19 mouse cellular contexts compared by ENCODE assay signal in genomic region chr1:140618164-140618563, GRCm38 (mm10).
DNase-seq lines count a peak whose midpoint lies in the region; TF ChIP-seq lines count a peak whose summit lies in the region.
"Had no signal": no experiment of that assay in that cellular context is flagged by ENCODE, and none has a peak within 500 bp of the region (broad histone marks: within the 10 kb centered on the region; RNA-seq: fewer than 3 reads in every experiment).

No protein-coding gene starts in this region.

- TF ChIP-seq EP300 in MEL (IDR thresholded peaks at IDR 0.05; ENCODE audit: low read depth in 1 of 2, low read length in 2 of 2), result peak; percentile 88 to 92

- peaks cover 0 to 2% of the 10 kb centered on the region in 2 experiments; a peak in 2 of 4 replicates for H3K36me3 ChIP-seq in MEL (ENCODE audit: control insufficient read depth in 1 of 2, insufficient read depth in 2 of 2, low read length in 2 of 2)
- H3K36me3 ChIP-seq: G1E had no signal

- no peaks in the 10 kb centered on the region for H3K27me3 ChIP-seq in MEL (ENCODE audit: control insufficient read depth in 1 of 2, insufficient read depth in 2 of 2, low read length in 2 of 2)
- H3K27me3 ChIP-seq: CH12.LX, Patski had no signal

- H3K9me3 ChIP-seq in MEL (replicated peaks; ENCODE audit: insufficient read depth, low read length), result no peaks in the 10 kb centered on the region

- DNase-seq in MEL (ENCODE audit: low read depth, low spot score), result peak; percentile 55
- peak; percentile 7 for DNase-seq in MEL-GATA-1-ER (ENCODE audit: extremely low read depth, low read depth)
- no peak for DNase-seq in testis, postnatal 14 days (ENCODE audit: low spot score)
- no peak for DNase-seq in frontal cortex, adult 2 months (ENCODE audit: extremely low spot score in 1 of 2, low spot score in 1 of 2)
- DNase-seq: adrenal gland, adult 2 months; adrenal gland, adult 8-10 months; adrenal gland, postnatal 10 days; adrenal gland, postnatal 14 days; adrenal gland, postnatal 25 days; adrenal gland, postnatal 36 days; B cell, adult 2 months; cerebellum, adult 11 months; cerebellum, adult 11-12 months; cerebellum, adult 18-20 months; cerebellum, adult 2 months; cerebellum, adult 8-10 months had no signal

- no peak for TF ChIP-seq CTCF in MEL (IDR thresholded peaks at IDR 0.05 in 2 of 3, conservative IDR thresholded peaks at IDR 0.05 in 1 of 3; ENCODE audit: control insufficient read depth in 1 of 3, insufficient read depth in 1 of 3, low read depth in 2 of 3, low read length in 3 of 3, poor library complexity in 1 of 3, severe bottlenecking in 1 of 3)

- TF ChIP-seq POLR2A in MEL (IDR thresholded peaks at IDR 0.05; ENCODE audit: control insufficient read depth in 1 of 2, insufficient read depth in 1 of 2, low read depth in 1 of 2, low read length in 2 of 2, poor library complexity in 1 of 2), result no peak

- peaks cover 0 to 2% of the 10 kb centered on the region in 2 experiments; a peak in 1 of 4 replicates for H3K4me1 ChIP-seq in MEL (ENCODE audit: control insufficient read depth in 1 of 2, insufficient read depth in 2 of 2, low read length in 2 of 2)

- H3K4me3 ChIP-seq in MEL (ENCODE audit: control insufficient read depth in 1 of 2, insufficient read depth in 1 of 2, low read depth in 2 of 2, low read length in 2 of 2), result no peak overlapping the region

- H3K27ac ChIP-seq in MEL (ENCODE audit: control insufficient read depth, low read depth, low read length), result no peak overlapping the region

- no peaks in the 10 kb centered on the region for H3K79me2 ChIP-seq in MEL (ENCODE audit: control insufficient read depth, insufficient read depth, low read length, poor library complexity)

- no peak for TF ChIP-seq RAD21 in MEL (IDR thresholded peaks at IDR 0.05; ENCODE audit: low read depth, low read length)

- H3K9ac ChIP-seq in MEL (ENCODE audit: control insufficient read depth, low read depth, low read length, poor library complexity, severe bottlenecking), result no peak overlapping the region

TF ChIP-seq in MEL, 35 proteins besides CTCF, POLR2A, EP300 and RAD21:
- TF ChIP-seq BHLHE40 (IDR thresholded peaks at IDR 0.05; ENCODE audit: borderline replicate concordance, low read depth, low read length) (no peak), ZC3H11A (IDR thresholded peaks at IDR 0.05; ENCODE audit: low read depth, low read length) (no peak), GATA1 (IDR thresholded peaks at IDR 0.05; ENCODE audit: low read depth, low read length) (peak; percentile 90), MEF2A (IDR thresholded peaks at IDR 0.05; ENCODE audit: extremely low read depth, insufficient replicate concordance, low read depth, low read length, poor library complexity, severe bottlenecking) (no peak), HCFC1 (IDR thresholded peaks at IDR 0.05; ENCODE audit: low read depth, low read length) (no peak), ZKSCAN1 (IDR thresholded peaks at IDR 0.05; ENCODE audit: low read depth, low read length) (no peak), USF2 (IDR thresholded peaks at IDR 0.05; ENCODE audit: borderline replicate concordance in 1 of 2, insufficient read depth in 1 of 2, low read depth in 1 of 2, low read length in 2 of 2) (no peak), SMC3 (IDR thresholded peaks at IDR 0.05; ENCODE audit: low read depth, low read length) (no peak), MXI1 (IDR thresholded peaks at IDR 0.05; ENCODE audit: low read depth, low read length) (no peak), POLR2AphosphoS5 (IDR thresholded peaks at IDR 0.05; ENCODE audit: borderline replicate concordance, low read depth, low read length) (no peak), USF1 (IDR thresholded peaks at IDR 0.05; ENCODE audit: low read depth, low read length) (no peak), E2F4 (IDR thresholded peaks at IDR 0.05; ENCODE audit: borderline replicate concordance, low read depth, low read length) (no peak), ZMIZ1 (IDR thresholded peaks at IDR 0.05; ENCODE audit: low read depth, low read length) (no peak), RCOR1 (IDR thresholded peaks at IDR 0.05; ENCODE audit: low read depth, low read length) (peak; percentile 79), GABPA (IDR thresholded peaks at IDR 0.05; ENCODE audit: low read depth, low read length) (no peak), POLR2AphosphoS2 (IDR thresholded peaks at IDR 0.05; ENCODE audit: low read length) (no peak), UBTF (IDR thresholded peaks at IDR 0.05; ENCODE audit: borderline replicate concordance, insufficient read depth, low read depth, low read length) (no peak), TCF12 (IDR thresholded peaks at IDR 0.05; ENCODE audit: low read depth, low read length) (peak; percentile 89), TBP (IDR thresholded peaks at IDR 0.05; ENCODE audit: low read depth, low read length) (no peak), MYC (IDR thresholded peaks at IDR 0.05; ENCODE audit: low read depth, low read length) (no peak), SIN3A (IDR thresholded peaks at IDR 0.05; ENCODE audit: low read length) (no peak), CHD2 (IDR thresholded peaks at IDR 0.05; ENCODE audit: low read length) (no peak), JUND (IDR thresholded peaks at IDR 0.05; ENCODE audit: low read depth, low read length) (no peak), NELFE (IDR thresholded peaks at IDR 0.05; ENCODE audit: low read depth, low read length) (no peak), MAX (IDR thresholded peaks at IDR 0.05; ENCODE audit: low read length) (no peak), ELF1 (IDR thresholded peaks at IDR 0.05; ENCODE audit: low read depth, low read length) (no peak), TAL1 (IDR thresholded peaks at IDR 0.05; ENCODE audit: low read length) (no peak), NRF1 (IDR thresholded peaks at IDR 0.05; ENCODE audit: insufficient read depth, low read depth, low read length, poor library complexity, severe bottlenecking) (no peak), ZNF384 (IDR thresholded peaks at IDR 0.05; ENCODE audit: low read depth, low read length) (0 out of 2 replicates have a peak, but pooled peaks have one; percentile 38), MAFK (IDR thresholded peaks at IDR 0.05; ENCODE audit: borderline replicate concordance, low read depth, low read length) (no peak), MYB (IDR thresholded peaks at IDR 0.05; ENCODE audit: low read depth, low read length) (no peak), MAZ (IDR thresholded peaks at IDR 0.05; ENCODE audit: low read depth, low read length) (no peak), KAT2A (conservative IDR thresholded peaks at IDR 0.05; ENCODE audit: low read depth, low read length) (no peak), CHD1 (IDR thresholded peaks at IDR 0.05; ENCODE audit: low read depth, low read length) (no peak), ETS1 (IDR thresholded peaks at IDR 0.05; ENCODE audit: low read depth, low read length) (0 out of 2 replicates have a peak, but pooled peaks have one; percentile 35)

Comparison
In these comparisons a context has a peak if more than half of its experiments do, and no peak if none do; other contexts are left out.
1. DNase-seq: peak in MEL (single experiment) and MEL-GATA-1-ER (single experiment); none in testis, postnatal 14 days (single experiment) and frontal cortex, adult 2 months (0 of 2).